Mouse (Mus musculus) stomach, postnatal 0 days (tissue): ENCODE results near the gene Itpk1. TPM values are rescaled to one million over a fixed set of nuclear protein-coding genes. Genes with fewer than 3 reads are reported as not detected.

Experiments
- ATAC-seq: fragments of 200-750 bp; cut with Nextera tagmentation; 2 replicates; pipeline ENCODE4 v1.8.0; 2017; ENCODE audit not compliant: low FRiP score, low TSS enrichment
- DNase-seq: peaks from one replicate; pipeline ENCODE4 v3.0.0-alpha.2; 2016; ENCODE audit warnings: low spot score
- H3K27ac ChIP-seq: fragments of 300-500 bp; sonication (generic); replicated peaks from 2 replicates; pipeline ENCODE4 v1.5.1; 2014; ENCODE audit warnings: mild to moderate bottlenecking, control low read depth
- H3K27me3 ChIP-seq: fragments of 300-500 bp; sonication (generic); 2 replicates; pipeline ENCODE4 v1.6.1; 2014; ENCODE audit warnings: low read length; ENCODE audit not compliant: control insufficient read depth, insufficient read depth
- H3K36me3 ChIP-seq: fragments of 300-500 bp; sonication (generic); 2 replicates; pipeline ENCODE4 v1.6.1; 2014; ENCODE audit warnings: low read length, mixed read lengths; ENCODE audit not compliant: control insufficient read depth, insufficient read depth
- H3K4me1 ChIP-seq: fragments of 300-500 bp; sonication (generic); replicated peaks from 2 replicates; pipeline ENCODE4 v1.6.1; 2014; ENCODE audit warnings: antibody characterized with exemption; ENCODE audit not compliant: control insufficient read depth, insufficient read depth
- H3K4me2 ChIP-seq: fragments of 300-500 bp; sonication (generic); replicated peaks from 2 replicates; pipeline ENCODE4 v1.6.1; 2014; ENCODE audit warnings: low read depth, mild to moderate bottlenecking, control low read depth, moderate library complexity
- H3K4me3 ChIP-seq: fragments of 300-500 bp; sonication (generic); 2 replicates; pipeline ENCODE4 v1.5.1; 2014; ENCODE audit warnings: low read depth, low read length, control low read depth
- H3K9ac ChIP-seq: fragments of 300-500 bp; sonication (generic); 2 replicates; pipeline ENCODE4 v1.6.1; 2014; ENCODE audit warnings: mild to moderate bottlenecking, low read length, control low read depth, mixed read lengths
- H3K9me3 ChIP-seq: fragments of 300-500 bp; sonication (generic); 2 replicates; pipeline ENCODE4 v1.6.1; 2016; ENCODE audit warnings: low read length; ENCODE audit not compliant: control insufficient read depth
- CTCF ChIP-seq: IDR thresholded peaks from 2 replicates; pipeline ENCODE4 v1.5.1; 2016; ENCODE audit warnings: antibody characterized with exemption, low read depth, mild to moderate bottlenecking, moderate library complexity
- EP300 ChIP-seq: optimal IDR thresholded peaks from 2 replicates; pipeline ENCODE3; 2016; ENCODE audit warnings: antibody characterized with exemption
- WGBS: fragments of 180-500 bp; shearing (Covaris S2); extraction: QIAGEN DNeasy Blood & Tissue Kit; methylation state at CpG from one replicate; pipeline ENCODE4 v1.1.7; 2014; 5-methylcytosine and 5-hydroxymethylcytosine counted together
- polyA plus RNA-seq: library from polyadenylated mRNA; unstranded; fragments of >200 nt; fragmentation: Nextera tagmentation; extraction: Ambion mirVana; gene quantifications from 2 replicates; pipeline ENCODE4 v1.2.1, GENCODE M21; 2015

Itpk1 gene
- polyA plus RNA-seq, 1 experiment from 2014 or later = 21.5 TPM

DNA sequence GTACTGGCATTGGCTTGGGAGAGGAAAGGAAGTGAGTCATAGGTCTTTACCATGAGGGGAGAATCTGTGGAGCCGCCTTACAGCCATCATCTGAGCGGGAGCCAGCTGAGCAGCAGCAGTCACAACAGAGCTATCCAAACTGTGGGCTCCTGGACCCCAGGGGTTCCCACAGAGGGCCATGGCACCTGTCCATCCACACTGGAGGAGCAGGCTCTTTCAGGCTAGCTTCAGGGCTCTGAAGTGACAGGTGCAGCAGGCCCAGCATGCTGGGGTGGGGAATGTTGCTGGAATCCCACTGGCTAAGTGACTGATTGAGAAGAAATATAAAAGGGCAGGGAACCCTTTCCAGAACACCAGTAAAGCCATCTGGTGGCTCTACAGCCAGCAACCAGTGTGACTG is 137.8 kb downstream of the Itpk1 start:
- TF ChIP-seq CTCF (no peak), EP300 (no peak)

DNA sequence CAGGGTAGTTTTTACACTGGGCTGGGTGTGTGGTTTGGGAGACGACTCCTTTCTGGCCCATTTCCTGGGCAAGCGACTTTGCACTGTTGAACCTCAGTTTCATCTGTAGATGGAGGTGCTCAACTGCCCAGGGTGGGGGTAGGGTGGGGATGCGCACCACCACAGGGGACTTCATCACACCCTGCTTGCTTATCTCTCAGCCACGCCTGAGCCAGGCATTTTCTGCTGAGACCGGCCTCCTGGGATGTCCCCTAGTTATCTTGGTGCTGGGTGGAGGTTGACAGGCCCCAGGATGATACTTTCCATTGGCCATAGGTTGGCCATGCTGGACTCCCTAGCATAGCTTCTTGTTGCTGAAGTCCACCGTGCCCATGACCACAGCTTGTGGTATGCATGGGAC is 139.6 kb downstream of the Itpk1 start:
- Histone ChIP-seq H3K4me2 (no peak overlapping the region), H3K36me3 (no peaks in the 10 kb centered on the region; the same call in 1 of the 2 replicates), H3K27me3 (no peaks in the 10 kb centered on the region), H3K27ac (no peak overlapping the region), H3K9me3 (no peaks in the 10 kb centered on the region), H3K4me3 (no peak overlapping the region), H3K9ac (no peak overlapping the region), H3K4me1 (no peaks in the 10 kb centered on the region)
- WGBS = 60% methylated on average over 6 of the region's 6 CpGs
- TF ChIP-seq EP300 (no peak), CTCF (no peak)
- no peak for ATAC-seq
- no peak for DNase-seq

More for the DNA sequence above, 137.8 kb downstream of the Itpk1 start:
- H3K4me2 ChIP-seq = no peak overlapping the region
- H3K4me3 ChIP-seq = no peak overlapping the region
- no peaks in the 10 kb centered on the region; the same call in 1 of the 2 replicates for H3K36me3 ChIP-seq
- H3K27ac ChIP-seq = no peak overlapping the region
- no peaks in the 10 kb centered on the region for H3K4me1 ChIP-seq
- no peaks in the 10 kb centered on the region for H3K27me3 ChIP-seq
- no peaks in the 10 kb centered on the region for H3K9me3 ChIP-seq
- DNase-seq (no peak), ATAC-seq (no peak)
- WGBS = 80% methylated on average over 2 of the region's 2 CpGs
- H3K9ac ChIP-seq = no peak overlapping the region

DNA sequence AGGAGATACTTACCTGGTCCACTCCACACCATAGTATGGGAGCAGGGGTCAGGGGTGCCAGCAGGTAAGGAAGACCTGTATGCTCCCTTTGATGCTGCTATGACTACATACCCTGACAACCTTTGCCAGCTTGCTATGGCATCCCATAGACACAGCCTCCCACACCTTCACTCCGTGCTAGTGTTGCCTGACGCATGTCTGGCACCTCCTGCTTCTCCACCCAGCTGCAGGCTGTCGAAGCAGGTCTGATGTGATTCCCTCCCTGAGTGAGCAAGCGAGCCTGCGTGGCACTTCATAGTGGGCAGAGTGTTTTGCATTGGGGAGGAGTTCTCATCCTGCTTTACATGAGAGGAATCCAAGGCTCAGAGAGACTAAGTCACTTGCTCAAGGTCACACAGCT is 147.4 kb downstream of the Itpk1 start:
- Histone ChIP-seq H3K4me1 (no peaks in the 10 kb centered on the region), H3K27me3 (peaks cover 4% of the 10 kb centered on the region; the same call in 1 of the 2 replicates), H3K27ac (no peak overlapping the region), H3K4me3 (no peak overlapping the region), H3K4me2 (no peak overlapping the region), H3K9me3 (no peaks in the 10 kb centered on the region), H3K9ac (no peak overlapping the region), H3K36me3 (no peaks in the 10 kb centered on the region)
- WGBS = 73% methylated on average over 5 of the region's 5 CpGs
- DNase-seq = no peak
- ATAC-seq = no peak
- TF ChIP-seq CTCF (no peak), EP300 (no peak)

DNA sequence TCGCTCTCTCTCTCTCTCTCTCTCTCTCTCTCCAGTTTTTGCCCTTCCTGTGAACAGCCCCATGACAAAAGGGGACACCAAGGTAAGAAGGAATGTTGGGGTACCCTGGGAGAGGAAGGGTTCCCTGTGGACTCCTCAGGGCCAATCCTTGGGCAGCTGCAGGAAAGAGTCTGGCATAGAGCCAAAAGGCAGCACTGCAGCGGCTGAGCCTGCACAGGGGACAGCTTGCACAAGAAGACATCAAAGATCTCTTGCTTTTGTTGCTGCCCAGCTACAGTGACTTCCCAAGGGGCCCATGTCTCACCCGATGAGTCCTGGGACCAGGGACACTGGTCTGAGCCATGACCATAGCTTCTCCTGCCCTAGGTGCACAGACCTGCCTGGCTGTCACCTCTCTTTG is 148.9 kb downstream of the Itpk1 start:
- no peak for ATAC-seq
- no peak for DNase-seq
- no peak overlapping the region for H3K4me3 ChIP-seq
- peaks cover 4% of the 10 kb centered on the region; the same call in 1 of the 2 replicates for H3K27me3 ChIP-seq
- 72% methylated on average over 3 of the region's 3 CpGs for WGBS
- no peak overlapping the region for H3K9ac ChIP-seq
- TF ChIP-seq CTCF (no peak), EP300 (no peak)
- no peak overlapping the region for H3K27ac ChIP-seq
- no peaks in the 10 kb centered on the region for H3K36me3 ChIP-seq
- no peak overlapping the region for H3K4me2 ChIP-seq
- no peaks in the 10 kb centered on the region for H3K9me3 ChIP-seq
- no peaks in the 10 kb centered on the region for H3K4me1 ChIP-seq

DNA sequence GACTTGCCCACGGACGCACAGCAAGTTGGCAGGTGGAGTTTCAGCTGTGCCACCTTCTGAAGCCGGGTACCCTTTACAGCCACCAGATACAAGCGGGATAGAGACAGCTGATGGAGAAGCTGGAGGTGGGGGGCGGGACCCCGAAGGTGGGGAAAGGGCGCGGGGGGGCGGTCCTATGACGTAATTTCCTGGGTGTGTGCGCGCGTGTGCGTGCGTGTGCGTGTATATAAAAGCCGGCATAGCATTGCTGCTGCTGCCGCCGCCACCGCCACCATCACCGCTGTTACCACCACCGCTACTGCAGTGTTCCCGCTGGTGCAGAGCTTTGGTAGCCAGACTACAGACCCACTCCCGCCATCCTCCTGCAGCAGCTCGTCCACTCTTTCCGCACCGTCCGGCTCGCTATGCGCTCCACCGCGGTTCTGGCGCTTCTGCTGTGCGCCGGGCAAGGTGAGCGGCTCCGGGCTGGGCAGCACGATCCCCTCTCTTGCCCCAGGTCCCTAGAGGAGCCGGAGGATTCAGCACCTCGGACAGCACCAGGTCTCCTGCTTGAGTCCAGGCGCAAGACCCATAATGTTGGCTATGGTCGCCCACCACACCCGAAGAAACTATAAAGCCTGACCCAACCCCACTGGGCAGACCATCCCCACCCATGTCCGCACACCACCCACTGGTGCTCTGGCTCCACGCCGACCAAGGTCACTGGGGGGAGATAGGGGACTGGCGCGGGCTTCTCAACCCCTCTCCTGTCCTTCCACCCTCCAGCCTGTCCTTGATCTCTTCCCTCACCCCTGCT is 149.8 kb downstream of the Itpk1 start, which contains the start of gene Chga:
Gene Chga, plus strand, starts transcription at position 249 of the 796 bp plus-strand sequence.
- Histone ChIP-seq H3K27me3 (peaks cover 7% of the 10 kb centered on the region; the same call in 1 of the 2 replicates), H3K9ac (no peak within 1 kb of the TSS), H3K4me3 (no peak within 1 kb of the TSS), H3K36me3 (no peaks in the 10 kb centered on the region), H3K9me3 (no peaks in the 10 kb centered on the region), H3K4me1 (no peaks in the 10 kb centered on the region), H3K27ac (no peak within 1 kb of the TSS), H3K4me2 (no peak within 1 kb of the TSS)
- ATAC-seq = peak; percentile 66; the same call in 1 of the 2 replicates
- no peak for TF ChIP-seq CTCF
- no peak for TF ChIP-seq EP300
- 2% methylated on average over 41 of the region's 48 CpGs for WGBS
- peak; percentile 83 for DNase-seq

DNA sequence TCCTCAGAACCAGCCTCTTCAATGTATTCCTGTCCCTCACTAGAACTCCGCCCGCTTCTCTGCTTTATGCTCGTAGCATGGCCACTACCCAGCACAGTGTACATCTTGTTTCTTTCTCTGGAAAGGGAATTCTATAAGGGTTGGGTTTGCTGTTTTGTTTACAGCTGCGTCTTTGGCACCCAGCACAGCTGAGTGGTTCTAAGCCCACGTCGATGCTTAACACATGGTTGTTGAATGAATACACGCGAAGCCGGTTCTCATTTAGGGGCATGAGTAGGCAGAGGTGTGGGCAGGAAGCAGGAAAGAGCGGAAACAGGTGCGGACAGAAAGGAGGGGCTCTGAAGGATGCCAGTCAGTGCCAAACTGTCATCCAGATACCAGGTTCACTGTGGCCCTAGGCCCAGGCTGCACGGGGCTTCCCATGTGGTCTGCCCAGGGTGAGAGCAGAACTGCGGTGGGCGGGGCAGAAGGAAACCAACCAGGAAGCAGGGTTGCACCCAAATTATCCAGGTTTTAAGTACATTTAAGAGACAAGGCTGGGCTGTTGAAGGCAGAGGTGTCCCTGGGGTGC is 150.9 kb downstream of the Itpk1 start:
- Histone ChIP-seq H3K27ac (no peak overlapping the region), H3K27me3 (peaks cover 7% of the 10 kb centered on the region; the same call in 1 of the 2 replicates), H3K4me1 (no peaks in the 10 kb centered on the region), H3K9me3 (no peaks in the 10 kb centered on the region), H3K4me2 (no peak overlapping the region), H3K4me3 (no peak overlapping the region), H3K9ac (no peak overlapping the region), H3K36me3 (no peaks in the 10 kb centered on the region)
- no peak for DNase-seq
- TF ChIP-seq CTCF (no peak), EP300 (no peak)
- no peak for ATAC-seq
- 75% methylated on average over 14 of the region's 14 CpGs for WGBS
